Mouse (Mus musculus) liver, postnatal 0 days (tissue): Measurements from ENCODE around the gene Mtch2.

ENCODE experiments used
- CTCF ChIP-seq: sonication (generic); IDR thresholded peaks from 2 replicates; pipeline ENCODE4 v1.5.1; 2016; ENCODE audit warnings: antibody characterized with exemption, low read depth
- EP300 ChIP-seq: IDR thresholded peaks from 2 replicates; pipeline ENCODE4 v1.6.1; 2016; ENCODE audit warnings: antibody characterized with exemption, low read depth, mild to moderate bottlenecking

DNA sequence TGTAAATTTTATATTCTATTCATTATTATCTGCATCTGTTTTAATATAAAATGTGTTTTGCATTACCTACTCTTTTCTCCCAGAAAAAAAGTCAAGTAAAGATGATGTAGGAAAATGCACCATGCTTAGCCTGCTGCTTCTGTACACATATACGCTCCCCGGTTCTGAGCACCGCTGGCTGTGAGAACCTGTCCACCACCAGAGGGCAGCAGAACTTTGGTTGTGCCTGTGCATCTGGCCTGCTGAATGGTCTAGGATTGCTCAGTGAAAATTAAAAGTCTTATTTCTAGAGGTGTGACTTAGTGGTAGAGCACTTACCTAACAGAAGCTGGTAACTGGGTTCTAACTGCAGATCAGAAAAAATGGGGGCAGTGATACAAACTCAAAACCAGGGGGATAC, 19.6 kb downstream of the Mtch2 start:
- TF ChIP-seq EP300 (no peak), CTCF (peak; percentile 96)
